Mouse (Mus musculus) kidney, postnatal 4 days (tissue): ENCODE data around the gene Adgrl2.

Experiments
- DNase-seq, 2 experiments: peaks; one replicate each; pipeline ENCODE4 v3.0.0; 2021; ENCODE audit warnings: mixed read lengths in 2 of 2

The Adgrl2 gene

DNA sequence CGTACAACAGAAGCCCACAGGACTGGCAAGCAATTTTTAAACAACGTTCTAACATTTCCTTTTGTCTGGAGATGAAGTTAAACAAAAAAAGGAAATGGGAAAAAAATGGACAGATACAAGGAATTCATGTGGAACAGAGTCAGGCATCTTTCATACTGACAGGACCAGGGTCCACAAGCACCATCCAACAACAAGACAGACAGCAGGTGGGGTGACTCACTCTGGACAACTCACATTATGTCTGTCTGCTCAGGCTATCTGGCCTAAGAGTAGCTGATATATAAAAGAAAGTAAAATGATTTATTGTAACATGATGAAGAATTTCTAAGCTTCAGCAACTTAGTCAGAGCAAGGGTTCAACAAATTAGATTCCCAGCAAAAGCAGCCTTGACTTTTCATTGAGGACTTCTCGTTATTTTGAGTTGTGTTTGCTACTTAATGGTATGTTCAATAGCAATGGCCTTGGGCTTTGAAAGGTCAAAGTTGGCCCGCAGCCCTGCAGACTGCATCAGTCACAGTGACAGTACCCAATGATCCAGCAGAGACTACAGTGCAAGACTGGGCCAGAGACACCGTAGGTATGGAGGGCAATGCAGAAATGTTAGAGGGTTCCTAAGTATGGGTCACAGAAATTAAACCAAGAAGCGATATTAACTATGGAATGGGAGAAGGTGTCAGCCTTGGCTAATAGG lies 171.8 kb downstream of the Adgrl2 start:
- peak in 1 of 2 experiments; percentile 33 for DNase-seq

- no peak for DNase-seq
Measured at GRCm38 (mm10) chr3:148817491-148817890, 172.9 kb downstream of the Adgrl2 start.

DNA sequence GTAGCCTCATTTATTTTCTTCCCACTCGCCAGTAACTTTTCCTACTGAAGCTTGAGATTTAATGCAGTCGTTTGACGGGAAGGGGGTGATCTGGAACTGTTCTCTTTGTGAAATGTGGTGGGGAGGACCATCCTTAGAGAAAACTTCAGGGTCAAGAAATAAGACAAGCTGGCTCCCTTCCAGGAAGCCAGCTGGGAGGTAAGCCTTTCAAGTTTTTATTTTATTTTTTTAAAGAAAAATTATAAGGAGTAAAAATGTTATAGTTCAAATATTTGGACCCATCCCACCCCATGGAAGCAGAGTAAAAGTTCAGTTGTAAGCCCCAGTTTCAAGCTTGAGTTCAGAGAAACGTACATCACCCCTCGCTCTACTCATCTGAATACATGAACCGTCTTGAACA lies 177.2 kb downstream of the Adgrl2 start:
- DNase-seq: peak in 1 of 2 experiments; percentile 45

- DNase-seq: no peak
Measured at GRCm38 (mm10) chr3:148812059-148812458, 178.3 kb downstream of the Adgrl2 start.

DNA sequence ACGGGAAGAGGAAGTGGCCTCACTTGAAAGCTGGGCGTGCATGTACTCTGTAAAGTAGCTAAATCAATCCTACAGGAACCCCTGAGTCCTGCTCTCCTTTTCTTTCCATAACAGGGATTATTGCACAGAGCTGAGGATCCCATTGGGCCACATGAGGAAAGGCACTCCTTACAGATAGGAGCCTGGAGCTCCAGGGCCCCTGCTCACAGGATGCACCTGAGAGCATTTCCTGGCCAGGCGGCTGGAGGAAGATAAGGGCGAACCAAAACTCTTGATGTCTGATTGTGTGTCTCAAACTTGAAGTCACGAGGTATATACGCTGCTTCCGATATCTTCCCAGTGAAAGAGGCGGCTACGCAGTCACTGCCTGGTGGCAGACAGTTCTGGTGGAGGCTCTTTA lies 183.4 kb downstream of the Adgrl2 start:
- no peak for DNase-seq

- DNase-seq: no peak
Measured at GRCm38 (mm10) chr3:148793286-148793913, 197.0 kb downstream of the Adgrl2 start.

DNA sequence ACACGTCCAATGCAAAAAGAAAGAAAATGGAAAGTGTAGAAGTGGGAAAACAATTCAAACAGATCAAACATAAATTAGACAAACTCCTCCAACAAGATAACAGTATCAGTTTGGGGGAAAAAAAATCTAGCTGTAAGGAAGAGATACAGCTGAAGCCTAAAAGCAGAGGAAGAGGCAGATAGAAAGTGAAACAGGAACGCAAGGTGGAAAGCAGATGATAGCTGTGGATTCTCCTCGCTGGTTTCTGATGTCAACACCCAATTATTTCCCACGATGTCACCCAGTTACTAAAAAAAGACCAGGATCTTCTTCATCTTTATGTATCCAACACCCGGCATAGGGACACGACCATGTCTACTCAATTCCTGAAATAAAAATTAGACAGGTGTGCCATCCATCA lies 220.0 kb downstream of the Adgrl2 start:
- DNase-seq: no peak
